Mouse (Mus musculus): ENCODE results near the gene Faf1. TPM values are rescaled to one million over a fixed set of nuclear protein-coding genes. Genes with fewer than 3 reads are reported as not detected.

Faf1 gene
- polyA plus RNA-seq, 2 experiments, result 7.3 to 16.6 TPM

DNA sequence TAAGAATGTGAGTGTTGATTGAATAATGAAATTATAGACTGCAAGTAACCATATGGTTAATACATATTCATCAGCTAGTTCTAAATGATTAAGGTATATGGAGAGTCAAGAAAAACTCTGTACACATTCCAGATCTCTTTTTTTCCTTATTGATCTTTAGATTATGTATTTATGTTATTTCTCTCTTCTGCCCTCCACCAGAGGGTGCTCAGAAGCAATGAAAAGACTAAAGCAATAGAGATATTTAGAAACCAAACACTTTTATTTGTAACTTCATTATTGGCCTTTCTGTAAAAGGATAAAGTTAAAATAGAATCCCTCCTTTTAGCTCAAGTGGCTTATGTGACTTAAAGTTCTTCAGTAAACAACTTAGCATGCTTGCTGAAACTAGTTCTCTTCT lies 143.1 kb downstream of the Faf1 start:
- no peak overlapping the region for H3K4me2 ChIP-seq (ENCODE audit: low read depth)
- no peaks in the 10 kb centered on the region for H3K9me3 ChIP-seq (ENCODE audit: control insufficient read depth, low read length)
- DNase-seq (ENCODE audit: low read depth in 3 of 3, low spot score in 3 of 3) (no peak), ATAC-seq (ENCODE audit: insufficient read depth) (no peak)
- H3K27me3 ChIP-seq (ENCODE audit: control insufficient read depth, insufficient read depth, low read length), result no peaks in the 10 kb centered on the region
- H3K9ac ChIP-seq (replicated peaks), result no peak overlapping the region
- TF ChIP-seq EP300 (IDR thresholded peaks at IDR 0.05; ENCODE audit: low read depth), result no peak
- no peak for TF ChIP-seq CTCF (IDR thresholded peaks at IDR 0.05; ENCODE audit: low read depth)
- no peak overlapping the region for H3K4me3 ChIP-seq (ENCODE audit: insufficient read depth in 1 of 2, low read depth in 2 of 2, low read length in 2 of 2)
- no peaks in the 10 kb centered on the region for H3K36me3 ChIP-seq (replicated peaks; ENCODE audit: control insufficient read depth, insufficient read depth, low read depth)
- H3K27ac ChIP-seq, result no peak overlapping the region
- no peaks in the 10 kb centered on the region; a peak in 1 of 4 replicates for H3K4me1 ChIP-seq (replicated peaks; ENCODE audit: control insufficient read depth in 2 of 2, insufficient read depth in 2 of 2, low read length in 1 of 2)

DNA sequence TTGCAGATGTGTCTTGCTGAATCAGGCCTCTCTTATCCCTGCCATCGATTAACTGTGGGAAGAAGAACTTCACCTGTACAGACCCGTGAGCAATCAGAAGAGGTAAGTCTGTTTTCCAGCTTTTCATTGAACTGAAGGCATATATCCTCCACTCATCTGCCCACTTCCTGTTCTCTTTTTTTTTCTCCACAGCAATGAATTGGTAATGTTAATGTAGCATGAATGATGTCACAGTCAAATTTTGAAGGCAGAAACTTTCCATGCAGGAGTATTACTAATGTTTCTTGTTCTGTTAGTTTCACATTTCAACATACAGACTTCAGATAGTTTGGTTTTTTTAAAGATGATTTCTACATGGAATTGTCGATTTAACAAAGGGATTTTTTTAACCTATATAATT lies 153.4 kb downstream of the Faf1 start:
- TF ChIP-seq CTCF (IDR thresholded peaks at IDR 0.05; ENCODE audit: low read depth) (no peak), EP300 (IDR thresholded peaks at IDR 0.05; ENCODE audit: low read depth) (no peak)
- no peak overlapping the region for H3K4me2 ChIP-seq (ENCODE audit: low read depth)
- H3K9ac ChIP-seq (replicated peaks), result no peak overlapping the region
- no peaks in the 10 kb centered on the region for H3K4me1 ChIP-seq (replicated peaks; ENCODE audit: control insufficient read depth in 2 of 2, insufficient read depth in 2 of 2, low read length in 1 of 2)
- WGBS (ENCODE audit: insufficient replicate concordance), result 73% methylated on average over 3 of the region's 3 CpGs
- H3K9me3 ChIP-seq (ENCODE audit: control insufficient read depth, low read length), result no peaks in the 10 kb centered on the region
- DNase-seq (ENCODE audit: low read depth in 3 of 3, low spot score in 3 of 3) (no peak), ATAC-seq (ENCODE audit: insufficient read depth) (no peak)
- H3K27ac ChIP-seq, result no peak overlapping the region
- no peak overlapping the region for H3K4me3 ChIP-seq (ENCODE audit: insufficient read depth in 1 of 2, low read depth in 2 of 2, low read length in 2 of 2)
- peaks cover 3% of the 10 kb centered on the region; the same call in 1 of the 2 replicates for H3K36me3 ChIP-seq (replicated peaks; ENCODE audit: control insufficient read depth, insufficient read depth, low read depth)
- H3K27me3 ChIP-seq (ENCODE audit: control insufficient read depth, insufficient read depth, low read length), result no peaks in the 10 kb centered on the region

GRCm38 (mm10) chr4:109857851-109858250 lies 181.5 kb downstream of the Faf1 start:
- H3K9ac ChIP-seq (replicated peaks), result no peak overlapping the region
- DNase-seq (ENCODE audit: low read depth in 3 of 3, low spot score in 3 of 3) (no peak), ATAC-seq (ENCODE audit: insufficient read depth) (no peak)
- H3K4me2 ChIP-seq (ENCODE audit: low read depth), result no peak overlapping the region
- no peaks in the 10 kb centered on the region for H3K36me3 ChIP-seq (replicated peaks; ENCODE audit: control insufficient read depth, insufficient read depth, low read depth)
- H3K9me3 ChIP-seq (ENCODE audit: control insufficient read depth, low read length), result no peaks in the 10 kb centered on the region
- H3K27ac ChIP-seq, result no peak overlapping the region
- TF ChIP-seq CTCF (IDR thresholded peaks at IDR 0.05; ENCODE audit: low read depth) (no peak), EP300 (IDR thresholded peaks at IDR 0.05; ENCODE audit: low read depth) (no peak)
- WGBS (ENCODE audit: insufficient replicate concordance), result 30% methylated on average over 3 of the region's 3 CpGs
- no peak overlapping the region for H3K4me3 ChIP-seq (ENCODE audit: insufficient read depth in 1 of 2, low read depth in 2 of 2, low read length in 2 of 2)
- H3K4me1 ChIP-seq (replicated peaks; ENCODE audit: control insufficient read depth in 2 of 2, insufficient read depth in 2 of 2, low read length in 1 of 2), result no peaks in the 10 kb centered on the region
- no peaks in the 10 kb centered on the region for H3K27me3 ChIP-seq (ENCODE audit: control insufficient read depth, insufficient read depth, low read length)

DNA sequence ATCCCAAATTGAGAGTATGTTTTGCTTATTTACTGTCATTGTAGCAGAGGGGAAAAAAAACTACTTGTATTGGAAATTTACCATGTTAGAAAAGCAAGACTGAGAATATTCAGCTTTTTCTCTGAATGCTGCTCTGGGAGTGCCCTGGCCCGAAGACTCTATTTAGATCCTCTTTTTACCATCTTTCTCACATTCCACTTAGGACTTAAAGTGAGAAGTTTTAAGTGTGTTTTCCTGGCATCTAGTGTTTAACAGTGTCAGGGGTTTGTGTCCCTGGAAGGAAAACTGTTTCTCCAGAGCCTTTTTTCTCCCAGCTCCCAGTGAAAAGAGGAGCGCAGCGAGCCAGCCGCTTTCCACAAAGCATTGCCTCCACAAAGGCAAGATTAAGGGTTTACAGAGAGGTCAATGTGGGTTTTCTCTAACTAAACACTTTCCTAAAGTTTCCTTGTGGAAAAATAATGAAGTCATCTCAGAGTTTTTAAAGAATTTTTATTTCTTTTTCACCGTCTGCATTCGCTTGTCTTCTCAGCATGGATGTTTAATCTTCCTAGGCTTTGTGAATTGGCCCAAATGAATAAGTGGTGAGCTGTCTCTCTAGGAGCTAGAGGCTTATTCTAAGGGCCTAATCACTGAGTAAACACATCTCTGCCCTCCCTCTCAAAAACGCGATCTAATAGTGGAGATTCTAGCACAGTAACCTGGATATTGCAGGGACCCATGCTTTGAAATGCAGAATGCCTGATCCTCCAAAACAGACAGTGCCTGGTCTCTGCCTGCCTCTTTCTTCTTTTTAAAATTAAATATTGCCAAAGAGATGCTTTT lies 182.4 kb downstream of the Faf1 start:
- Histone ChIP-seq H3K27me3 (ENCODE audit: control insufficient read depth, insufficient read depth, low read length) (no peaks in the 10 kb centered on the region), H3K9me3 (ENCODE audit: control insufficient read depth, low read length) (no peaks in the 10 kb centered on the region), H3K4me1 (replicated peaks; ENCODE audit: control insufficient read depth in 2 of 2, insufficient read depth in 2 of 2, low read length in 1 of 2) (no peaks in the 10 kb centered on the region), H3K4me2 (ENCODE audit: low read depth) (no peak overlapping the region), H3K4me3 (ENCODE audit: insufficient read depth in 1 of 2, low read depth in 2 of 2, low read length in 2 of 2) (no peak overlapping the region), H3K27ac (no peak overlapping the region), H3K9ac (replicated peaks) (no peak overlapping the region), H3K36me3 (replicated peaks; ENCODE audit: control insufficient read depth, insufficient read depth, low read depth) (no peaks in the 10 kb centered on the region)
- 78% methylated on average over 8 of the region's 8 CpGs for WGBS (ENCODE audit: insufficient replicate concordance)
- TF ChIP-seq EP300 (IDR thresholded peaks at IDR 0.05; ENCODE audit: low read depth) (no peak), CTCF (IDR thresholded peaks at IDR 0.05; ENCODE audit: low read depth) (no peak)
- ATAC-seq (ENCODE audit: insufficient read depth) (no peak), DNase-seq (ENCODE audit: low read depth in 3 of 3, low spot score in 3 of 3) (no peak)

- ATAC-seq (ENCODE audit: insufficient read depth) (no peak), DNase-seq (ENCODE audit: low read depth in 3 of 3, low spot score in 3 of 3) (no peak)
- no peaks in the 10 kb centered on the region for H3K36me3 ChIP-seq (replicated peaks; ENCODE audit: control insufficient read depth, insufficient read depth, low read depth)
- H3K9me3 ChIP-seq (ENCODE audit: control insufficient read depth, low read length), result no peaks in the 10 kb centered on the region
- H3K9ac ChIP-seq (replicated peaks), result no peak overlapping the region
- no peak for TF ChIP-seq CTCF (IDR thresholded peaks at IDR 0.05; ENCODE audit: low read depth)
- TF ChIP-seq EP300 (IDR thresholded peaks at IDR 0.05; ENCODE audit: low read depth), result no peak
- 78% methylated on average over 7 of the region's 7 CpGs for WGBS (ENCODE audit: insufficient replicate concordance)
- H3K4me1 ChIP-seq (replicated peaks; ENCODE audit: control insufficient read depth in 2 of 2, insufficient read depth in 2 of 2, low read length in 1 of 2), result no peaks in the 10 kb centered on the region
- no peaks in the 10 kb centered on the region for H3K27me3 ChIP-seq (ENCODE audit: control insufficient read depth, insufficient read depth, low read length)
- no peak overlapping the region for H3K27ac ChIP-seq
- no peak overlapping the region for H3K4me2 ChIP-seq (ENCODE audit: low read depth)
- no peak overlapping the region for H3K4me3 ChIP-seq (ENCODE audit: insufficient read depth in 1 of 2, low read depth in 2 of 2, low read length in 2 of 2)
Observed at GRCm38 (mm10) chr4:109859401-109859800, 183.0 kb downstream of the Faf1 start.

Data from liver, embryonic 14.5 days (tissue).